Mouse (Mus musculus) erythroblast, adult 5-6 weeks (primary cell): ENCODE results near the gene 9530003J23Rik. TPM values are rescaled to one million over a fixed set of nuclear protein-coding genes. Genes with fewer than 3 reads are reported as not detected.
"Not testable (repeated sequence)": the region's sequence is repeated elsewhere in the genome, so short reads cannot be mapped to it uniquely, and the experiment has no call there.

Experiments used
- ATAC-seq: replicated peaks from 2 replicates; pipeline ENCODE4 v1.8.0; 2016; ENCODE audit warnings: moderate number of reproducible peaks, mild to moderate bottlenecking, moderate TSS enrichment, inconsistent platforms; ENCODE audit not compliant: poor library complexity, low FRiP score, severe bottlenecking
- total RNA-seq, 2 experiments: library from RNA; stranded (forward) in 1 of 2; stranded (reverse) in 1 of 2; fragments of 150-400 nt in 1 of 2; fragments of 200-764, 138-1000 nt in 1 of 2; gene quantifications; 2 replicates each; pipeline versions ENCODE4 v1.2.3 to v1.2.4; 2015 to 2017; ENCODE audit warnings: low replicate concordance in 2 of 2

9530003J23Rik gene
- total RNA-seq (2015; ENCODE audit: low replicate concordance) (not detected in 2 replicates), total RNA-seq (2017; ENCODE audit: low replicate concordance) (0.56 TPM in 1 of 2 replicates, not detected in the other)

GRCm38 (mm10) chr10:117238603-117239002 lies at the start of gene 9530003J23Rik:
9530003J23Rik (minus strand) TSS chr10:117238703.
- ATAC-seq = no peak

- ATAC-seq = no peak
Measured at GRCm38 (mm10) chr10:117287226-117287850, 48.8 kb upstream of the 9530003J23Rik start.

GRCm38 (mm10) chr10:117286366-117286970 lies 48.0 kb upstream of the 9530003J23Rik start:
- ATAC-seq = no peak

GRCm38 (mm10) chr10:117285584-117285983 lies 47.1 kb upstream of the 9530003J23Rik start:
- ATAC-seq = not testable (repeated sequence)

- ATAC-seq = no peak
Measured at GRCm38 (mm10) chr10:117284578-117285520, 46.3 kb upstream of the 9530003J23Rik start.

GRCm38 (mm10) chr10:117283871-117284577 lies 45.5 kb upstream of the 9530003J23Rik start:
- ATAC-seq = no peak

GRCm38 (mm10) chr10:117283196-117283595 lies 44.7 kb upstream of the 9530003J23Rik start:
- not testable (repeated sequence) for ATAC-seq

- ATAC-seq = no peak
Measured at GRCm38 (mm10) chr10:117282551-117282950, 44.0 kb upstream of the 9530003J23Rik start.

GRCm38 (mm10) chr10:117282049-117282448 lies 43.5 kb upstream of the 9530003J23Rik start, which contains the start of gene Lyz2:
Lyz2 (minus strand) TSS chr10:117282321.
- no peak for ATAC-seq

GRCm38 (mm10) chr10:117281381-117281920 lies 42.9 kb upstream of the 9530003J23Rik start:
- no peak for ATAC-seq

GRCm38 (mm10) chr10:117280000-117280399 lies 41.5 kb upstream of the 9530003J23Rik start:
- no peak for ATAC-seq

- ATAC-seq = not testable (repeated sequence)
Measured at GRCm38 (mm10) chr10:117278510-117278909, 40.0 kb upstream of the 9530003J23Rik start.

- not testable (repeated sequence) for ATAC-seq
Measured at GRCm38 (mm10) chr10:117277779-117278178, 39.3 kb upstream of the 9530003J23Rik start.

- no peak for ATAC-seq
Measured at GRCm38 (mm10) chr10:117275681-117276369, 37.3 kb upstream of the 9530003J23Rik start.

- ATAC-seq = not testable (repeated sequence)
Measured at GRCm38 (mm10) chr10:117274645-117275044, 36.1 kb upstream of the 9530003J23Rik start.

- ATAC-seq = no peak
Measured at GRCm38 (mm10) chr10:117272023-117272422, 33.5 kb upstream of the 9530003J23Rik start.

- ATAC-seq = no peak
Measured at GRCm38 (mm10) chr10:117259870-117260269, 21.4 kb upstream of the 9530003J23Rik start.

GRCm38 (mm10) chr10:117235866-117236265 lies 2.6 kb downstream of the 9530003J23Rik start:
- no peak for ATAC-seq

- ATAC-seq = no peak
Measured at GRCm38 (mm10) chr10:117234825-117235224, 3.7 kb downstream of the 9530003J23Rik start.
